ENCODE assay signal across 12 mouse cellular contexts in the genomic region with DNA sequence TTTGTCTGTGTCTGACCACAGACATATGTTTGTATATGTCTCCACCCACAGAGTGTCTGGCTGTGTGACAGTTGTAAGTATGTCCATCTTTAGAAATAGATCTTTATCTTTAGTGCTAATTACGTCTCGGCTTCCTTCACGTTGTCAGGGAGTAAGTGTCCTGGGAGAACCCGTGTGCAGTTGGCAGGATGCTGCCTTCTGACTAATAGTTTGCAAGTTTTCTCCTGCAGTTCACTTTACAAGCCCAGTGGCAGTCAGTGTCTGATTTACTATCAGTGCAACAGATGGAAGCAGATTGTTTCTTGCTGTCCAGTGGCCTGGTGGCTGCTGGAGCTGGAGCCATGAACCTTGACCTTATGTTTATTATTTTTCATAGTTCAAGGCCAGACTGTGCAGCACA. TPM values are rescaled to one million over a fixed set of nuclear protein-coding genes. Genes with fewer than 3 reads are reported as not detected.
DNase-seq lines count a peak whose midpoint lies in the region; ATAC-seq and TF ChIP-seq lines count a peak whose summit lies in the region.
"Had no signal": no experiment of that assay in that cellular context is flagged by ENCODE, and none has a peak within 500 bp of the region (broad histone marks: within the 10 kb centered on the region; RNA-seq: fewer than 3 reads in every experiment).

No protein-coding gene starts in this region.

- TF ChIP-seq POLR2A in lung, adult 2 months (IDR thresholded peaks at IDR 0.05; ENCODE audit: borderline replicate concordance, extremely low read depth, low read depth, low read length): no peak
- TF ChIP-seq POLR2A in kidney, adult 2 months (IDR thresholded peaks at IDR 0.05; ENCODE audit: low read depth, low read length): no peak

- WGBS in heart, embryonic 11.5 days (ENCODE audit: insufficient replicate concordance): 18% methylated on average over 4 of the region's 4 CpGs
- WGBS in lung, postnatal 0 days: 17% methylated on average over 4 of the region's 4 CpGs
- 22% methylated on average over 4 of the region's 4 CpGs for WGBS in lung, adult 2 months
- WGBS in kidney, adult 2 months: 42% methylated on average over 4 of the region's 4 CpGs

- peak; percentile 53; the same call in 1 of the 2 replicates for TF ChIP-seq EP300 in lung, postnatal 0 days (IDR thresholded peaks at IDR 0.05)

- H3K9me3 ChIP-seq in heart, embryonic 11.5 days (replicated peaks; ENCODE audit: control insufficient read depth, low read length): no peaks in the 10 kb centered on the region
- H3K9me3 ChIP-seq in lung, postnatal 0 days (ENCODE audit: low read length): no peaks in the 10 kb centered on the region
- H3K9me3 ChIP-seq: forebrain, embryonic 10.5 days; hindbrain, embryonic 12.5 days; limb, embryonic 15.5 days had no signal

- no peak overlapping the region for H3K4me3 ChIP-seq in heart, embryonic 11.5 days (ENCODE audit: low read depth, low read length)
- no peak overlapping the region for H3K4me3 ChIP-seq in lung, postnatal 0 days (ENCODE audit: low read depth, low read length)
- no peak overlapping the region for H3K4me3 ChIP-seq in lung, adult 2 months (replicated peaks; ENCODE audit: extremely low read depth, low read depth, low read length)
- no peak overlapping the region for H3K4me3 ChIP-seq in kidney, adult 2 months (ENCODE audit: insufficient read depth, low read depth, low read length)
- H3K4me3 ChIP-seq: forebrain, embryonic 10.5 days; hindbrain, embryonic 12.5 days; left cerebral cortex, adult 2 months; limb, embryonic 15.5 days had no signal

- peaks cover 18% of the 10 kb centered on the region for H3K4me1 ChIP-seq in heart, embryonic 11.5 days (ENCODE audit: control insufficient read depth, insufficient read depth, low read length)
- H3K4me1 ChIP-seq in lung, postnatal 0 days (ENCODE audit: insufficient read depth, low read depth, low read length): no peaks in the 10 kb centered on the region; the same call in 1 of the 2 replicates
- no peaks in the 10 kb centered on the region; the same call in 1 of the 2 replicates for H3K4me1 ChIP-seq in lung, adult 2 months (ENCODE audit: control insufficient read depth, insufficient read depth, low read length)
- no peaks in the 10 kb centered on the region for H3K4me1 ChIP-seq in kidney, adult 2 months (ENCODE audit: control insufficient read depth, insufficient read depth, low read length)
- H3K4me1 ChIP-seq: limb, embryonic 15.5 days had no signal

- no peaks in the 10 kb centered on the region for H3K27me3 ChIP-seq in heart, embryonic 11.5 days (ENCODE audit: control insufficient read depth, insufficient read depth, low read length)
- no peaks in the 10 kb centered on the region for H3K27me3 ChIP-seq in lung, postnatal 0 days (replicated peaks; ENCODE audit: insufficient read depth, low read length)
- no peaks in the 10 kb centered on the region for H3K27me3 ChIP-seq in kidney, adult 2 months (replicated peaks; ENCODE audit: control insufficient read depth, insufficient read depth, low read length)
- H3K27me3 ChIP-seq: hindbrain, embryonic 12.5 days; limb, embryonic 15.5 days had no signal

- no peak for ATAC-seq in heart, embryonic 11.5 days (replicated peaks; ENCODE audit: insufficient number of reproducible peaks, low FRiP score, low TSS enrichment)
- peak; percentile 87 for ATAC-seq in lung, postnatal 0 days

- H3K4me2 ChIP-seq in heart, embryonic 11.5 days: no peak overlapping the region
- no peak overlapping the region for H3K4me2 ChIP-seq in lung, postnatal 0 days (replicated peaks; ENCODE audit: low read depth, low read length)
- H3K4me2 ChIP-seq: hindbrain, embryonic 12.5 days; limb, embryonic 15.5 days had no signal

- peak; percentile 85 for DNase-seq in heart, adult 11 months
- DNase-seq in lung, postnatal 0 days (ENCODE audit: low spot score): peak; percentile 62
- DNase-seq in lung, adult 2 months: no peak
- peak; percentile 66 for DNase-seq in kidney, adult 2 months
- peak; percentile 70 for DNase-seq in skeletal muscle tissue, adult 2 months (ENCODE audit: low read depth, low spot score)
- no peak for DNase-seq in layer of hippocampus, adult 8-10 months (ENCODE audit: low spot score in 2 of 2)
- DNase-seq: right cerebral cortex, postnatal 4 days had no signal

- TF ChIP-seq CTCF in lung, postnatal 0 days (IDR thresholded peaks at IDR 0.05): no peak
- TF ChIP-seq CTCF in lung, adult 2 months (IDR thresholded peaks at IDR 0.05; ENCODE audit: insufficient read depth, low read length): no peak
- no peak for TF ChIP-seq CTCF in kidney, adult 2 months (conservative IDR thresholded peaks at IDR 0.05; ENCODE audit: insufficient read depth, insufficient read length, low read depth, low read length)

- H3K9ac ChIP-seq in heart, embryonic 11.5 days (ENCODE audit: low read depth, low read length): no peak overlapping the region
- H3K9ac ChIP-seq in lung, postnatal 0 days (replicated peaks; ENCODE audit: low read depth): no peak overlapping the region
- H3K9ac ChIP-seq: hindbrain, embryonic 12.5 days; limb, embryonic 15.5 days had no signal

- H3K36me3 ChIP-seq in heart, embryonic 11.5 days (ENCODE audit: control insufficient read depth, insufficient read depth, low read length): no peaks in the 10 kb centered on the region
- H3K36me3 ChIP-seq in lung, postnatal 0 days (ENCODE audit: insufficient read depth, low read length): no peaks in the 10 kb centered on the region
- no peaks in the 10 kb centered on the region for H3K36me3 ChIP-seq in kidney, adult 2 months (ENCODE audit: control insufficient read depth, insufficient read depth, low read length)
- H3K36me3 ChIP-seq: forebrain, embryonic 10.5 days; hindbrain, embryonic 12.5 days; limb, embryonic 15.5 days had no signal

- H3K27ac ChIP-seq in heart, embryonic 11.5 days (ENCODE audit: low read depth, low read length): no peak overlapping the region
- no peak overlapping the region for H3K27ac ChIP-seq in lung, postnatal 0 days (ENCODE audit: low read length)
- no peak overlapping the region; the same call in 1 of the 2 replicates for H3K27ac ChIP-seq in kidney, adult 2 months (ENCODE audit: insufficient read depth, low read depth, low read length)
- H3K27ac ChIP-seq: forebrain, embryonic 10.5 days; hindbrain, embryonic 12.5 days; left cerebral cortex, adult 2 months; limb, embryonic 15.5 days had no signal

RNA-seq across cellular contexts. Expression of a gene that starts 17.4 kb away (rescaled TPM):
- polyA plus RNA-seq in heart, embryonic 11.5 days (2014; fragmentation: Nextera tagmentation; extraction: Ambion mirVana): 20.9 and 21.5 TPM in 2 replicates
- polyA plus RNA-seq in lung, postnatal 0 days (2015; fragmentation: Nextera tagmentation; extraction: Ambion mirVana): 16.7 and 19.2 TPM in 2 replicates
- polyA plus RNA-seq in lung, adult 2 months (2012; rRNA removed): 7.3 and 8.4 TPM in 2 replicates
- 4.3 and 4.8 TPM in 2 replicates for polyA plus RNA-seq in kidney, adult 2 months (2012; rRNA removed)
- total RNA-seq in layer of hippocampus, adult 8-10 months (2022): 10 to 100 TPM; 18.0 to 22.1 (median 19.6) TPM

Comparison
In these comparisons a context has a peak if more than half of its experiments do, and no peak if none do; other contexts are left out.
1. DNase-seq: peak in heart, adult 11 months (single experiment), lung, postnatal 0 days (single experiment), kidney, adult 2 months (single experiment) and skeletal muscle tissue, adult 2 months (single experiment); none in lung, adult 2 months (single experiment) and layer of hippocampus, adult 8-10 months (0 of 2).